Mouse (Mus musculus) ovary, postnatal 10 days (tissue): ENCODE measurements around the gene Gm11172.

Source experiments
- DNase-seq: peaks from one replicate; pipeline ENCODE4 v3.0.0; 2022; ENCODE audit warnings: low spot score

The Gm11172 gene

GRCm38 (mm10) chr16:10812865-10813371, at the start of gene Gm11172:
Gene Gm11172 (plus strand): TSS chr16:10812915.
- no peak for DNase-seq

GRCm38 (mm10) chr16:10763540-10764264, 49.0 kb upstream of the Gm11172 start:
- DNase-seq, result no peak

GRCm38 (mm10) chr16:10764323-10764722, 48.4 kb upstream of the Gm11172 start:
- DNase-seq, result no peak

GRCm38 (mm10) chr16:10767158-10767557, 45.6 kb upstream of the Gm11172 start:
- peak; percentile 29 for DNase-seq

GRCm38 (mm10) chr16:10768821-10769220, 43.9 kb upstream of the Gm11172 start:
- no peak for DNase-seq

GRCm38 (mm10) chr16:10769661-10770060, 43.1 kb upstream of the Gm11172 start:
- DNase-seq, result no peak

GRCm38 (mm10) chr16:10770531-10771325, 42.0 kb upstream of the Gm11172 start:
- no peak for DNase-seq

GRCm38 (mm10) chr16:10771769-10772510, 40.8 kb upstream of the Gm11172 start:
- DNase-seq, result no peak

- DNase-seq, result no peak
These were observed 39.2 kb upstream of the Gm11172 start for GRCm38 (mm10) chr16:10773543-10773942.

GRCm38 (mm10) chr16:10774726-10775125, 38.0 kb upstream of the Gm11172 start:
- DNase-seq, result no peak

GRCm38 (mm10) chr16:10776322-10776721, 36.4 kb upstream of the Gm11172 start:
- DNase-seq, result no peak

GRCm38 (mm10) chr16:10777579-10778160, 35.0 kb upstream of the Gm11172 start:
- no peak for DNase-seq

GRCm38 (mm10) chr16:10780631-10781120, 32.0 kb upstream of the Gm11172 start:
- no peak for DNase-seq

- no peak for DNase-seq
These were observed 30.8 kb upstream of the Gm11172 start for GRCm38 (mm10) chr16:10781862-10782371.

GRCm38 (mm10) chr16:10782377-10783151, 30.2 kb upstream of the Gm11172 start:
- DNase-seq, result no peak

GRCm38 (mm10) chr16:10783152-10783434, 29.6 kb upstream of the Gm11172 start:
- no peak for DNase-seq

GRCm38 (mm10) chr16:10783451-10783850, 29.3 kb upstream of the Gm11172 start:
- DNase-seq, result no peak

- no peak for DNase-seq
These were observed 28.6 kb upstream of the Gm11172 start for GRCm38 (mm10) chr16:10783883-10784792.

GRCm38 (mm10) chr16:10784793-10785370, 27.8 kb upstream of the Gm11172 start:
- peak; percentile 96 for DNase-seq
